Mouse (Mus musculus): Measurements from ENCODE around the gene Ttc27. TPM values are rescaled to one million over a fixed set of nuclear protein-coding genes. Genes with fewer than 3 reads are reported as not detected.

Gene Ttc27
- polyA plus RNA-seq, 1 experiment from 2014 or later = 11.9 TPM

DNA sequence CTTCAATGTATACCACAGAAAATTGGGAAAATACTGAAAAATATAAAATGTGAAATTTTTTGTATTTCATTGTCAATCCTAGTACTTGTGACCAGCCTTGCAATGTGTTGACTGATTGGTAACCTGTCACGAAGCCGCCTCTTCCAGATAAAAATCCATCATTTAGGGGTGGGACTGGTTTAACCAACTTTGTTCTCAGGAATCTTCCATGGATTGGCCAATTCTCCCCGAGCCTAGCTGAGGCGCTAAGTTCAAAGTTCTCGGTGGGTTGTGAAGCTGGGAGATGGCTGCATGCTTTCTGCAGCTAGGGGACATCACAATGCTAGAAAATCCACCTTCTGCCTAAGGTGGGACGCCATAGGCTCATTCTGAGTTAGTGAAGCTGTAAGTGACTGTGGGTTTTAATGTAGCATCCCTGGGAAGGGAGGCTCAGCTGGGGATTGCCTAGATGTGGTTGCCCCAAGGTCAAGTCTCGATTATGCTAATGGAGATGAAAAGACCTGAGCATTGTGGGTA, 9.8 kb upstream of the Ttc27 start:
- Histone ChIP-seq H3K4me3 (ENCODE audit: low read depth, low read length) (no peak overlapping the region), H3K4me2 (replicated peaks; ENCODE audit: low read depth) (no peak overlapping the region), H3K36me3 (ENCODE audit: control insufficient read depth, insufficient read depth, low read length) (peaks cover 3% of the 10 kb centered on the region; the same call in 1 of the 2 replicates), H3K9me3 (ENCODE audit: control insufficient read depth, low read length) (no peaks in the 10 kb centered on the region), H3K4me1 (replicated peaks; ENCODE audit: control insufficient read depth, insufficient read depth) (no peaks in the 10 kb centered on the region), H3K9ac (ENCODE audit: low read length) (no peak overlapping the region), H3K27me3 (ENCODE audit: control insufficient read depth, insufficient read depth, low read length) (no peaks in the 10 kb centered on the region), H3K27ac (replicated peaks) (no peak overlapping the region)
- TF ChIP-seq CTCF (IDR thresholded peaks at IDR 0.05; ENCODE audit: low read depth) = no peak
- no peak for TF ChIP-seq EP300 (optimal IDR thresholded peaks at IDR 0.05)
- ATAC-seq (ENCODE audit: low FRiP score, low TSS enrichment) (no peak), DNase-seq (ENCODE audit: low spot score) (no peak)
- WGBS = 82% methylated on average over 7 of the region's 7 CpGs

DNA sequence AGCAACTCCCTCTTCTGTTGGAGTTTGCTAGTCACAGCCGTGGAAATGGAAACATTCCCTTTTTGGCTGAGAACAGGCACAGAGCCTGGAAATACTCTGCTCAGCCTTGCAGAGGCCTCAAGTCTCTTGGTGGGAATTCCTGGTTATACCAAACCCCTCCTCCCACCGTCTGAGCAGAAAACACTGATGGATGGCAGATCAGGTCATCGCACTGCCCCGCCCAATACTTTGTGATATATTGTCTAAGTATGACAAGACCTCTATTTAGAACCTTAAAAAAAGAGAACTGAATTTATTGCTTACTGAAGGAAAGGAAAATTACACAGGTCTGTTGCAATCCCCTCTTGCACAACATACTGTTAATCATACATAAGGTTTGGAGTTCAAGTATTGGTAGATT, 6.8 kb upstream of the Ttc27 start:
- H3K9me3 ChIP-seq (ENCODE audit: control insufficient read depth, low read length) = no peaks in the 10 kb centered on the region
- no peak overlapping the region for H3K4me2 ChIP-seq (replicated peaks; ENCODE audit: low read depth)
- peak overlapping the region; percentile 35 for H3K27ac ChIP-seq (replicated peaks)
- H3K27me3 ChIP-seq (ENCODE audit: control insufficient read depth, insufficient read depth, low read length) = no peaks in the 10 kb centered on the region
- DNase-seq (ENCODE audit: low spot score) (no peak), ATAC-seq (ENCODE audit: low FRiP score, low TSS enrichment) (peak; percentile 80)
- no peaks in the 10 kb centered on the region for H3K4me1 ChIP-seq (replicated peaks; ENCODE audit: control insufficient read depth, insufficient read depth)
- H3K4me3 ChIP-seq (ENCODE audit: low read depth, low read length) = no peak overlapping the region
- WGBS = 45% methylated on average over 4 of the region's 4 CpGs
- TF ChIP-seq EP300 (optimal IDR thresholded peaks at IDR 0.05) (peak; percentile 13), CTCF (IDR thresholded peaks at IDR 0.05; ENCODE audit: low read depth) (peak; percentile 28)
- no peak overlapping the region for H3K9ac ChIP-seq (ENCODE audit: low read length)
- no peaks in the 10 kb centered on the region for H3K36me3 ChIP-seq (ENCODE audit: control insufficient read depth, insufficient read depth, low read length)

DNA sequence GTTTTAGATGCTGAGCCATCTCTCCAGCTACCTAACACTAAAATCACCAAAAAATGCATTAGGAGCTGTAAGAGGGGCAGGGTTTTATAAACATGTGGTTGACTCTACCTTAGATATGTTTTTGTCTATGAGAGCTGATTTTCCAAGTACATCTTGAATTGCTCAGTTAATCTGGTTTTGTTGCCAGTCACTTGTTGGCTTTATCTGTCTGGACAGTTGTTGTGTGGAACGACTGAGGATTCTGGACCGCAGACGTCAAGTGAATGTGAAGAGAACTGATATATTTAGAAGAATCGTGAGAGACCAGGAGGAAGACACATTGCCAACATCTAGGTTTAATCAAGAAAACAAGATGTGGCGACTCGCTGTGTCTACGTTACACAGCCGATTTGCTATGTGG, 5.9 kb upstream of the Ttc27 start:
- Histone ChIP-seq H3K4me2 (replicated peaks; ENCODE audit: low read depth) (no peak overlapping the region), H3K9me3 (ENCODE audit: control insufficient read depth, low read length) (no peaks in the 10 kb centered on the region), H3K4me1 (replicated peaks; ENCODE audit: control insufficient read depth, insufficient read depth) (no peaks in the 10 kb centered on the region), H3K27me3 (ENCODE audit: control insufficient read depth, insufficient read depth, low read length) (no peaks in the 10 kb centered on the region), H3K36me3 (ENCODE audit: control insufficient read depth, insufficient read depth, low read length) (no peaks in the 10 kb centered on the region), H3K27ac (replicated peaks) (no peak overlapping the region), H3K9ac (ENCODE audit: low read length) (no peak overlapping the region), H3K4me3 (ENCODE audit: low read depth, low read length) (no peak overlapping the region)
- no peak for DNase-seq (ENCODE audit: low spot score)
- 80% methylated on average over 8 of the region's 8 CpGs for WGBS
- ATAC-seq (ENCODE audit: low FRiP score, low TSS enrichment) = no peak
- TF ChIP-seq EP300 (optimal IDR thresholded peaks at IDR 0.05) = no peak
- no peak for TF ChIP-seq CTCF (IDR thresholded peaks at IDR 0.05; ENCODE audit: low read depth)

DNA sequence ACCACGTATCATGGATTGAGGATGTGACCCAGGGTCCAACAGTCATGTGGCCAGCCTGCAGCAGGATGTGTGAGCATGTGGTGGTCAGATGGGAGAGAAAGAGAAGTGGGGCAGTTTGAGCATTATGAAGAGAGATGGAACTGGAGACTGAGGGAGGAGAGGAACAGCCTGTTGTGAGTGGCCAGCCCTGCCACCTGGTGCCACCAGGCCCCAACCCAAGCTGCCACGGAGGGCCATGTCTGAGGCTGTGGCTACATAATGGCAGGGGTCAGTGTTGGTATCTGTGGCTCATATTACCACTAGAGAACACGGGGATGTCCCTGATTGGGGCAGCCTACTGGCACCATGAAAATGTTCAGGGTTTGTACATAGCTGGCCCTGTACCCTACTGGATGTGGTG, 2.4 kb upstream of the Ttc27 start:
- no peaks in the 10 kb centered on the region for H3K36me3 ChIP-seq (ENCODE audit: control insufficient read depth, insufficient read depth, low read length)
- no peak overlapping the region for H3K4me2 ChIP-seq (replicated peaks; ENCODE audit: low read depth)
- no peak overlapping the region for H3K4me3 ChIP-seq (ENCODE audit: low read depth, low read length)
- WGBS = 59% methylated on average over 3 of the region's 3 CpGs
- H3K9me3 ChIP-seq (ENCODE audit: control insufficient read depth, low read length) = no peaks in the 10 kb centered on the region
- ATAC-seq (ENCODE audit: low FRiP score, low TSS enrichment) (no peak), DNase-seq (ENCODE audit: low spot score) (no peak)
- no peaks in the 10 kb centered on the region for H3K27me3 ChIP-seq (ENCODE audit: control insufficient read depth, insufficient read depth, low read length)
- TF ChIP-seq CTCF (IDR thresholded peaks at IDR 0.05; ENCODE audit: low read depth) (no peak), EP300 (optimal IDR thresholded peaks at IDR 0.05) (no peak)
- no peak overlapping the region for H3K9ac ChIP-seq (ENCODE audit: low read length)
- no peak overlapping the region for H3K27ac ChIP-seq (replicated peaks)
- 0 out of 2 replicates have a peak, but pooled peaks cover 3% of the 10 kb centered on the region for H3K4me1 ChIP-seq (replicated peaks; ENCODE audit: control insufficient read depth, insufficient read depth)

DNA sequence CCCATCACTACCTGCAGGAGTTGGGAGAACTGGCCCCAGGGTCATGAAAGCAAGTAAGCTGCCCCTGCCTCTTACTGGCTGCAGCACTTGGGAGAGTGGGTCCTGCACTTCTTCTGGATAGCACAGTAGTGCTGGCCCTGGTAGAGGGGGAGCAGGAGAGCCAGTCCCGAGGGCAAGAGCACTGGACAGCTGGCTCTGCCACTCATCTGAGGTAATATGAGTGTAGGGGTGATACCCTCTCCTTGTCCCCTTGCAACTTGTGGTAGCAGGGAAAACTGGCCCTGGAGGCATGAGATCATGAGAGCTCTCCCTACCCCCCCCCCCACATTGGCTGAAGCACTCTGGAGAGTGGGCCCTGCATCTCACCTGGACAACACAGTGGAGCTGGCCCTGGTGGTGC, 1.8 kb upstream of the Ttc27 start:
- Histone ChIP-seq H3K9me3 (ENCODE audit: control insufficient read depth, low read length) (no peaks in the 10 kb centered on the region), H3K4me1 (replicated peaks; ENCODE audit: control insufficient read depth, insufficient read depth) (0 out of 2 replicates have a peak, but pooled peaks cover 3% of the 10 kb centered on the region), H3K9ac (ENCODE audit: low read length) (no peak overlapping the region), H3K4me2 (replicated peaks; ENCODE audit: low read depth) (no peak overlapping the region), H3K27ac (replicated peaks) (no peak overlapping the region), H3K36me3 (ENCODE audit: control insufficient read depth, insufficient read depth, low read length) (no peaks in the 10 kb centered on the region), H3K4me3 (ENCODE audit: low read depth, low read length) (no peak overlapping the region), H3K27me3 (ENCODE audit: control insufficient read depth, insufficient read depth, low read length) (no peaks in the 10 kb centered on the region)
- no peak for TF ChIP-seq EP300 (optimal IDR thresholded peaks at IDR 0.05)
- no peak for TF ChIP-seq CTCF (IDR thresholded peaks at IDR 0.05; ENCODE audit: low read depth)
- ATAC-seq (ENCODE audit: low FRiP score, low TSS enrichment) (no peak), DNase-seq (ENCODE audit: low spot score) (no peak)
- whole genome bisulfite sequencing = 64% methylated on average over 1 of the region's 1 CpGs

DNA sequence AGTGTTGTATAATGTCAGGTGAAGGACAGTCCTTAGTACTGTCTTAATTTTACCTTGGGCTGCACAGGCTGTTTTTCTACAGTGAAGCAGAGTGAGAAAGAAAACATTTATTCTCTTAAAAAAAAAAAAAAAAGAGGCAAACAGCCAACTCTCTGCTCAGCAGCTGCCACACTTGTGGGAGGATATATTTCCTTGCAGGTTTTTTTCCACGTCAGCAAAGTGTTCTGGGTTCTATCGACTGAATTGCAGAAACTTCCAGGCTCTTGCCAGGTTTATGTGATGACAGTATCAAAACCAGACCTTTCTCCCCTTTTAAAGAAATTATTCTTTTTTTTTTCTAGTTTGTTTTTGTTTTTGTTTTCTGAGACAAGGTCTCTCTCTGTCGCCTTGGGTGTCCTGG, 889 bp upstream of the Ttc27 start:
- Histone ChIP-seq H3K27me3 (ENCODE audit: control insufficient read depth, insufficient read depth, low read length) (no peaks in the 10 kb centered on the region), H3K9me3 (ENCODE audit: control insufficient read depth, low read length) (no peaks in the 10 kb centered on the region), H3K4me2 (replicated peaks; ENCODE audit: low read depth) (peak overlapping the region; percentile 65; the same call in 1 of the 2 replicates), H3K9ac (ENCODE audit: low read length) (no peak overlapping the region), H3K4me3 (ENCODE audit: low read depth, low read length) (no peak overlapping the region), H3K27ac (replicated peaks) (no peak overlapping the region), H3K4me1 (replicated peaks; ENCODE audit: control insufficient read depth, insufficient read depth) (0 out of 2 replicates have a peak, but pooled peaks cover 3% of the 10 kb centered on the region), H3K36me3 (ENCODE audit: control insufficient read depth, insufficient read depth, low read length) (no peaks in the 10 kb centered on the region)
- TF ChIP-seq CTCF (IDR thresholded peaks at IDR 0.05; ENCODE audit: low read depth) = no peak
- no peak for TF ChIP-seq EP300 (optimal IDR thresholded peaks at IDR 0.05)
- WGBS = 43% methylated on average over 3 of the region's 3 CpGs
- ATAC-seq (ENCODE audit: low FRiP score, low TSS enrichment) (no peak), DNase-seq (ENCODE audit: low spot score) (no peak)
